Mouse (Mus musculus): Measurements from ENCODE around the gene Eif4ebp2. TPM values are rescaled to one million over a fixed set of nuclear protein-coding genes. Genes with fewer than 3 reads are reported as not detected.

The Eif4ebp2 gene
- total and polyA plus RNA-seq, 2 experiments from 2014 or later = 14.7 to 40.0 TPM

DNA sequence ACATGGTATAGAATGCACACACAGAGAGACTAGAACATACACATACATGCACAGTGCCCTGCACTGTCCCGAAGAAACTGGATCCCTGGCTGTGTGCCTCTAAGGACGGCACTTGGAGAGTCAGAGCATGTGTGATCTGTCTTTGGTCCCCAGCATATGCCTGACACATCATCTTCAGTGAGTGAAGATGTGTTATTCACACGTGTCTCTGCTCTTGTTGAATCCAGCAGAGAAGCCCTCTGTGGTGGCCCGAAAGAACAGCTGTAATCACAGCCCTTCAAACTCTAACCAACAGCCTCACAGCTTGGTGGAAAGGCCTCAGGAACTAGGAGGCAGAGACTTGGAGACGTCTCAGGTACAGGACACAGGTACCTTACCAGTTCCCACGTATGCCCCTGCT, 67.3 kb downstream of the Eif4ebp2 start:
- no peak overlapping the region for H3K9ac ChIP-seq (replicated peaks; ENCODE audit: low read depth, low read length)

DNA sequence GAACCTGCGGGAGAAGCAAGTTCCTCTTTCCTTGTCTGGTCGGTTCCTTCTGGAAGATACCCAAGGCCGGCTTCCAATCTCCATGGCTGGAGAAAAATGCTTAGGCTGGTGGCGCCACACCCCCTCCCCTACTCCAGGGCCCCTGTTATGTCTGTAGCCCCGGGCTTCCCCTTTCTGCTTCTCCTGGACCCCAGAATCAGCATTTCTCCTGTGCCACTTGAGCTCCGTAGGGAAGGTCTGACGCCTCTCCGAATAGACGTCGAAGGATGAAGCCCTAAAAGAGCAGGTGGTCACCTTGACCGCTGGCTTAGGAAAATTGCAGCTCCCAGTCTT, 68.8 kb downstream of the Eif4ebp2 start:
- TF ChIP-seq EP300 (IDR thresholded peaks at IDR 0.05; ENCODE audit: low read depth) = no peak
- no peak for TF ChIP-seq CTCF (IDR thresholded peaks at IDR 0.05; ENCODE audit: low read depth)
- H3K36me3 ChIP-seq (replicated peaks; ENCODE audit: control insufficient read depth, insufficient read depth, low read length) = no peaks in the 10 kb centered on the region
- WGBS = 11% methylated on average over 11 of the region's 11 CpGs
- peak overlapping the region; percentile 87 for H3K27ac ChIP-seq (ENCODE audit: low read depth)
- H3K9ac ChIP-seq (replicated peaks; ENCODE audit: low read depth, low read length) = peak overlapping the region; percentile 66
- peak overlapping the region; percentile 95 for H3K4me2 ChIP-seq (ENCODE audit: low read depth, low read length)
- peaks cover 43% of the 10 kb centered on the region for H3K4me1 ChIP-seq (ENCODE audit: control insufficient read depth, insufficient read depth)
- ATAC-seq (ENCODE audit: insufficient read depth, low read depth) (peak; percentile 1; the same call in 1 of the 2 replicates), DNase-seq (ENCODE audit: low spot score) (no peak)
- H3K27me3 ChIP-seq (ENCODE audit: control insufficient read depth, insufficient read depth, low read length) = no peaks in the 10 kb centered on the region
- H3K4me3 ChIP-seq (ENCODE audit: low read depth, low read length) = peak overlapping the region; percentile 85
- H3K9me3 ChIP-seq (replicated peaks; ENCODE audit: control insufficient read depth, low read length) = no peaks in the 10 kb centered on the region

More for the DNA sequence above, 67.3 kb downstream of the Eif4ebp2 start:
- no peak overlapping the region for H3K27ac ChIP-seq (ENCODE audit: low read depth)
- H3K9me3 ChIP-seq (replicated peaks; ENCODE audit: control insufficient read depth, low read length) = no peaks in the 10 kb centered on the region
- H3K4me1 ChIP-seq (ENCODE audit: control insufficient read depth, insufficient read depth) = peaks cover 29% of the 10 kb centered on the region
- WGBS = 85% methylated on average over 6 of the region's 6 CpGs
- no peaks in the 10 kb centered on the region for H3K27me3 ChIP-seq (ENCODE audit: control insufficient read depth, insufficient read depth, low read length)
- no peak overlapping the region for H3K4me3 ChIP-seq (ENCODE audit: low read depth, low read length)
- ATAC-seq (ENCODE audit: insufficient read depth, low read depth) (no peak), DNase-seq (ENCODE audit: low spot score) (no peak)
- TF ChIP-seq CTCF (IDR thresholded peaks at IDR 0.05; ENCODE audit: low read depth) (no peak), EP300 (IDR thresholded peaks at IDR 0.05; ENCODE audit: low read depth) (no peak)
- H3K36me3 ChIP-seq (replicated peaks; ENCODE audit: control insufficient read depth, insufficient read depth, low read length) = no peaks in the 10 kb centered on the region
- H3K4me2 ChIP-seq (ENCODE audit: low read depth, low read length) = no peak overlapping the region

DNA sequence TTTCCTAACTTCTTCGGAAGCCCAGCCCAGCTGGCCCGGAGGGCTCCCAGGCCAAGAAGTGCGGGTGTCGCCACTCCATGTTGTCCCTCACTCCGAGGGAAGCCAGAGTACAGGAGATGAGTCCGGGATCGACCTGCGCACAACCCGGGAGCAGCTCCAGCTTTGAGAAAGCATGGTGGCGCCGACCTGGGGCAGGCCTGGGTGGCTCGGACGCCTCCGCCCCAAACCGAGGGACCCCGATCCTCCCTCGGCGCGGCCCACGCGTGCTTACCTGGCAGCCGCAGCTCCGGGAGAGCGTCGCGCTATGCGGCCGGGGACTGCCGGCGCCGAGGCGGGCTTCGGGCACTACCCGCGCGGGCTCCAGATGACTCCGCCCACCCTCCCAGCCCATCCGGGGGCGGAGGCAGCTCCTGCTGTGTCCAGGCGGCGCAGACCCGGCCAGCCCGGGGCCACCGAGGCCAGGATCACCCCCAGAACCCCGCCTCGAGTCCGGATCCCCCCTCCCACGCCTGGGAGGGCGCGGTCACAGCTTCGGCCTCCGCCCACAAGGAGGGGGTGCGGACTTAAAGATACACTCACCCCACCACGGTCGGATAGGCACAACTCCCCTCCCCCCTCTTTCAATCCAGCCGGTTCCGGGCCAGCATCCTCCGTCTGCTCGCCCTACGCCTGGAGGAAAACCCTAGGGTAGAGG, 69.3 kb downstream of the Eif4ebp2 start, which contains the start of gene Pald1:
Gene Pald1 (minus strand): TSS at position 510 of the 694 bp plus-strand sequence.
- Histone ChIP-seq H3K9ac (replicated peaks; ENCODE audit: low read depth, low read length) (peak within 1 kb of the TSS; percentile 66), H3K4me1 (ENCODE audit: control insufficient read depth, insufficient read depth) (peaks cover 48% of the 10 kb centered on the region), H3K9me3 (replicated peaks; ENCODE audit: control insufficient read depth, low read length) (no peaks in the 10 kb centered on the region), H3K4me2 (ENCODE audit: low read depth, low read length) (peak within 1 kb of the TSS; percentile 95), H3K27me3 (ENCODE audit: control insufficient read depth, insufficient read depth, low read length) (no peaks in the 10 kb centered on the region), H3K36me3 (replicated peaks; ENCODE audit: control insufficient read depth, insufficient read depth, low read length) (no peaks in the 10 kb centered on the region), H3K27ac (ENCODE audit: low read depth) (peak within 1 kb of the TSS; percentile 87), H3K4me3 (ENCODE audit: low read depth, low read length) (peak within 1 kb of the TSS; percentile 85)
- no peak for TF ChIP-seq EP300 (IDR thresholded peaks at IDR 0.05; ENCODE audit: low read depth)
- no peak for TF ChIP-seq CTCF (IDR thresholded peaks at IDR 0.05; ENCODE audit: low read depth)
- under 1% methylated on average over 59 of the region's 60 CpGs for WGBS
- ATAC-seq (ENCODE audit: insufficient read depth, low read depth) = peak; percentile 78
- peak; percentile 72 for DNase-seq (ENCODE audit: low spot score)

DNA sequence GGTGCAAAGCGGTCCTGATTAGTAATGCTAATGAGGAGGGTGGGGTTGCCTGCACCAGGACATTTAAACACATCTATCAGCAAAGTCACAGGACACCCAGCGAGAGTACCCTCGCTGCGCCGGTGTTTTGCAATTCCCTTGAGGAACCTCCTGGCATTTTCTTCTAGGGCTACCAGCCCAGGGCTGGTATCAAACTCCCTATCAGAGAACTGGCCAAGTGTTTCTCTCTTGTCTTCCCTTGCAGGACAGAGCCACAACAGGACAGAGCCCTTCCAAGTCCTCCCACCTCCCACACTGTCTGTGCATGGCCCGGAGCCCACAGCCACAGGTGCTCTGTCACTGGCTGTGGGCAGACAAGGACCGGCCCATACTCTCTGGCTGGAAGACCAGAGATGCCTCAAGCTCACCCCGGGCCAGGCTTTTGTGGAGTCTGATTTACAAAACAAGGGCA, 70.2 kb downstream of the Eif4ebp2 start:
- ATAC-seq (ENCODE audit: insufficient read depth, low read depth) (no peak), DNase-seq (ENCODE audit: low spot score) (no peak)
- H3K27ac ChIP-seq (ENCODE audit: low read depth) = peak overlapping the region; percentile 87
- peaks cover 52% of the 10 kb centered on the region for H3K4me1 ChIP-seq (ENCODE audit: control insufficient read depth, insufficient read depth)
- no peaks in the 10 kb centered on the region for H3K27me3 ChIP-seq (ENCODE audit: control insufficient read depth, insufficient read depth, low read length)
- peak overlapping the region; percentile 85 for H3K4me3 ChIP-seq (ENCODE audit: low read depth, low read length)
- H3K36me3 ChIP-seq (replicated peaks; ENCODE audit: control insufficient read depth, insufficient read depth, low read length) = no peaks in the 10 kb centered on the region
- no peaks in the 10 kb centered on the region for H3K9me3 ChIP-seq (replicated peaks; ENCODE audit: control insufficient read depth, low read length)
- WGBS = 0% methylated on average over 8 of the region's 8 CpGs
- peak overlapping the region; percentile 66 for H3K9ac ChIP-seq (replicated peaks; ENCODE audit: low read depth, low read length)
- TF ChIP-seq CTCF (IDR thresholded peaks at IDR 0.05; ENCODE audit: low read depth) (no peak), EP300 (IDR thresholded peaks at IDR 0.05; ENCODE audit: low read depth) (no peak)
- H3K4me2 ChIP-seq (ENCODE audit: low read depth, low read length) = peak overlapping the region; percentile 95

DNA sequence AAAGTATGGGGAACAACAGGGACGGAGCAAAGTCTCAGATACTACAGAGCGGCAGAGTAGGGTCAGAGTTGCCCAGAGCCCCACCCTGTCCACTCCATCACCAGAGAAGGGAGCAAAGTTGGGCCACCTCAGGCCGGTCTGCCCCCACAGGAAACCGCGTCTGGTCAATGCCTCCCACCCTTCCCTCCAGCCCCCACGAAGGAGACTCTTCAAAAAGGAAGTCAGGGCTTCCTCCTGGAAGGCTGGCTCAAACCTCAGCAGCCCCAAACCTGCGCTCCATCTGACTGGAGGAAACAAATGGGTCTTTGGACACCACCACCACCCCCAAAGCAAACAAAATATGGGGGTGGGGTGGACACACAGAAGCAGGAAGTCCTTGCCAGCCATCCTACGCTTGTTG, 70.6 kb downstream of the Eif4ebp2 start:
- ATAC-seq (ENCODE audit: insufficient read depth, low read depth) (no peak), DNase-seq (ENCODE audit: low spot score) (no peak)
- Histone ChIP-seq H3K4me1 (ENCODE audit: control insufficient read depth, insufficient read depth) (peaks cover 52% of the 10 kb centered on the region), H3K4me3 (ENCODE audit: low read depth, low read length) (peak overlapping the region; percentile 85), H3K9ac (replicated peaks; ENCODE audit: low read depth, low read length) (peak overlapping the region; percentile 66), H3K27ac (ENCODE audit: low read depth) (peak overlapping the region; percentile 87), H3K4me2 (ENCODE audit: low read depth, low read length) (peak overlapping the region; percentile 95), H3K27me3 (ENCODE audit: control insufficient read depth, insufficient read depth, low read length) (no peaks in the 10 kb centered on the region), H3K36me3 (replicated peaks; ENCODE audit: control insufficient read depth, insufficient read depth, low read length) (no peaks in the 10 kb centered on the region), H3K9me3 (replicated peaks; ENCODE audit: control insufficient read depth, low read length) (no peaks in the 10 kb centered on the region)
- TF ChIP-seq EP300 (IDR thresholded peaks at IDR 0.05; ENCODE audit: low read depth) (no peak), CTCF (IDR thresholded peaks at IDR 0.05; ENCODE audit: low read depth) (no peak)
- 12% methylated on average over 8 of the region's 8 CpGs for WGBS
